Mouse (Mus musculus) hindbrain, embryonic 14.5 days (tissue): Measurements from ENCODE around the gene Olfr1120. TPM values are rescaled to one million over a fixed set of nuclear protein-coding genes. Genes with fewer than 3 reads are reported as not detected.

Experiments
- polyA plus RNA-seq: library from polyadenylated mRNA; unstranded; fragments of >200 nt; fragmentation: Nextera tagmentation; extraction: Ambion mirVana; gene quantifications from 2 replicates; pipeline ENCODE4 v1.2.1, GENCODE M21; 2014

Olfr1120 gene
- polyA plus RNA-seq, 1 experiment from 2014 or later, result not detected

Other genes with a start within 250 kb of the Olfr1120 start
- not detected in 2 replicates for gene Olfr259, start 240.2 kb upstream of the Olfr1120 start, polyA plus RNA-seq
- not detected in 2 replicates for gene Olfr1110, start 214.5 kb upstream of the Olfr1120 start, polyA plus RNA-seq
- gene Olfr1111, start 202.2 kb upstream of the Olfr1120 start, polyA plus RNA-seq, result not detected in 2 replicates
- not detected in 2 replicates for gene Olfr1112, start 167.0 kb upstream of the Olfr1120 start, polyA plus RNA-seq
- not detected in 2 replicates for gene Olfr1113, start 145.8 kb upstream of the Olfr1120 start, polyA plus RNA-seq
- gene Olfr1115, start 106.8 kb upstream of the Olfr1120 start, polyA plus RNA-seq, result not detected in 2 replicates
- gene Olfr1116, start 87.3 kb upstream of the Olfr1120 start, polyA plus RNA-seq, result not detected in 2 replicates
- gene Olfr1118, start 47.2 kb upstream of the Olfr1120 start, polyA plus RNA-seq, result not detected in 2 replicates
- gene Olfr1121, start 15.1 kb downstream of the Olfr1120 start, polyA plus RNA-seq, result not detected in 2 replicates
- gene Olfr1122, start 31.0 kb downstream of the Olfr1120 start, polyA plus RNA-seq, result not detected in 2 replicates
- gene Olfr1123, start 61.8 kb downstream of the Olfr1120 start, polyA plus RNA-seq, result not detected in 2 replicates
- gene Olfr1124, start 75.5 kb downstream of the Olfr1120 start, polyA plus RNA-seq, result not detected in 2 replicates
- not detected in 2 replicates for gene Olfr1126, start 99.1 kb downstream of the Olfr1120 start, polyA plus RNA-seq
- not detected in 2 replicates for gene Pramel7, start 142.3 kb downstream of the Olfr1120 start, polyA plus RNA-seq
- gene Pramel6, start 151.8 kb downstream of the Olfr1120 start, polyA plus RNA-seq, result not detected in 2 replicates
- not detected in 2 replicates for gene Olfr153, start 177.0 kb downstream of the Olfr1120 start, polyA plus RNA-seq
- not detected in 2 replicates for gene Olfr1128, start 190.7 kb downstream of the Olfr1120 start, polyA plus RNA-seq
- not detected in 2 replicates for gene Olfr1129, start 219.1 kb downstream of the Olfr1120 start, polyA plus RNA-seq